Mouse (Mus musculus) CH12.LX (cell line): ENCODE measurements around the gene Agmat. TPM values are rescaled to one million over a fixed set of nuclear protein-coding genes. Genes with fewer than 3 reads are reported as not detected.

ENCODE experiments used
- DNase-seq: peaks from one replicate; pipeline ENCODE4 v3.0.0-alpha.2; 2013; ENCODE audit errors: extremely low read depth
- H3K27ac ChIP-seq: 2 replicates; pipeline ENCODE4 v1.5.1; 2012; ENCODE audit warnings: low read depth, mild to moderate bottlenecking, control low read depth, moderate library complexity; ENCODE audit not compliant: insufficient read depth
- H3K27me3 ChIP-seq: replicated peaks from 2 replicates; pipeline ENCODE3; 2012; ENCODE audit warnings: inconsistent platforms
- H3K36me3 ChIP-seq, 2 experiments: replicated peaks in 1 of 2; 2 replicates each; pipeline versions ENCODE3 to v1.6.1; 2012; ENCODE audit warnings: inconsistent platforms in 1 of 2, low read length in 1 of 2, mild to moderate bottlenecking in 1 of 2, mixed read lengths in 1 of 2, moderate library complexity in 1 of 2; ENCODE audit not compliant: control insufficient read depth in 1 of 2, insufficient read depth in 1 of 2
- H3K4me1 ChIP-seq, 2 experiments: 2 replicates each; pipeline ENCODE4 v1.6.1; 2012; ENCODE audit warnings: inconsistent platforms in 1 of 2, moderate library complexity in 1 of 2; ENCODE audit not compliant: insufficient read depth in 2 of 2, control insufficient read depth in 1 of 2
- H3K4me2 ChIP-seq: 2 replicates; pipeline ENCODE4 v1.6.1; 2012; ENCODE audit warnings: low read depth, mild to moderate bottlenecking, control low read depth; ENCODE audit not compliant: poor library complexity, insufficient read depth, severe bottlenecking
- H3K4me3 ChIP-seq, 3 experiments: fragments of 150-350 bp in 1 of 3; sonication (generic) in 1 of 3; replicated peaks in 1 of 3; 2 replicates each; pipeline versions ENCODE3 to v1.5.1; 2011 to 2012; ENCODE audit warnings: low read depth in 2 of 3, low read length in 2 of 3, mild to moderate bottlenecking in 2 of 3, moderate library complexity in 2 of 3, control low read depth in 1 of 3, improper control_type of control experiment in 1 of 3, inconsistent platforms in 1 of 3, mixed read lengths in 1 of 3; ENCODE audit not compliant: poor library complexity in 1 of 3
- H3K79me2 ChIP-seq: replicated peaks from 2 replicates; pipeline ENCODE4 v1.6.1; 2012; ENCODE audit warnings: mild to moderate bottlenecking, moderate library complexity; ENCODE audit not compliant: control insufficient read depth, poor library complexity, insufficient read depth, severe bottlenecking; ENCODE audit errors: extremely low read depth
- H3K9ac ChIP-seq: 2 replicates; pipeline ENCODE4 v1.6.1; 2012; ENCODE audit warnings: low read depth, mild to moderate bottlenecking, control low read depth, moderate library complexity; ENCODE audit not compliant: insufficient read depth
- H3K9me3 ChIP-seq: replicated peaks from 2 replicates; pipeline ENCODE3; 2012; ENCODE audit warnings: low read length, inconsistent platforms, mixed read lengths
- CHD1 ChIP-seq: IDR thresholded peaks from 2 replicates; pipeline ENCODE4 v1.6.1; 2012; ENCODE audit warnings: low read depth, low read length, improper control_type of control experiment, inconsistent platforms
- CHD2 ChIP-seq: IDR thresholded peaks from 2 replicates; pipeline ENCODE4 v1.6.1; 2011; ENCODE audit warnings: low read length, improper control_type of control experiment
- CTCF ChIP-seq, 2 experiments: IDR thresholded peaks in 1 of 2; conservative IDR thresholded peaks in 1 of 2; 2 replicates each; pipeline ENCODE4 v1.5.1; 2011 to 2012; ENCODE audit warnings: low read depth in 2 of 2, low read length in 2 of 2, improper control_type of control experiment in 1 of 2, inconsistent platforms in 1 of 2, mild to moderate bottlenecking in 1 of 2, moderate library complexity in 1 of 2
- ELF1 ChIP-seq: IDR thresholded peaks from 2 replicates; pipeline ENCODE4 v1.6.1; 2014; ENCODE audit warnings: low read depth, mild to moderate bottlenecking, inconsistent platforms, low read length, improper control_type of control experiment
- EP300 ChIP-seq: IDR thresholded peaks from 2 replicates; pipeline ENCODE4 v1.6.1; 2011; ENCODE audit warnings: low read length, improper control_type of control experiment
- ETS1 ChIP-seq: conservative IDR thresholded peaks from 2 replicates; pipeline ENCODE4 v1.6.1; 2012; ENCODE audit warnings: low read depth, mild to moderate bottlenecking, inconsistent platforms, low read length, improper control_type of control experiment, moderate library complexity
- GABPA ChIP-seq: IDR thresholded peaks from 2 replicates; pipeline ENCODE4 v1.6.1; 2012; ENCODE audit warnings: low read depth, low read length, improper control_type of control experiment, inconsistent platforms; ENCODE audit not compliant: insufficient replicate concordance
- HCFC1 ChIP-seq: IDR thresholded peaks from 2 replicates; pipeline ENCODE4 v1.6.1; 2012; ENCODE audit warnings: low read depth, mild to moderate bottlenecking, inconsistent platforms, low read length, improper control_type of control experiment
- JUND ChIP-seq: conservative IDR thresholded peaks from 2 replicates; pipeline ENCODE4 v1.6.1; 2011; ENCODE audit warnings: low read depth, low read length, improper control_type of control experiment
- MAFK ChIP-seq: IDR thresholded peaks from 2 replicates; pipeline ENCODE4 v1.6.1; 2011; ENCODE audit warnings: low read length, improper control_type of control experiment; ENCODE audit not compliant: insufficient replicate concordance
- NRF1 ChIP-seq: IDR thresholded peaks from 2 replicates; pipeline ENCODE4 v1.6.1; 2014; ENCODE audit warnings: low read depth, mild to moderate bottlenecking, inconsistent platforms, low read length, improper control_type of control experiment, moderate library complexity
- PAX5 ChIP-seq: IDR thresholded peaks from 2 replicates; pipeline ENCODE4 v1.6.1; 2012; ENCODE audit warnings: low read length, inconsistent platforms, mixed read lengths
- POLR2A ChIP-seq: IDR thresholded peaks from 2 replicates; pipeline ENCODE4 v1.6.1; 2011; ENCODE audit warnings: low read depth, mild to moderate bottlenecking, improper control_type of control experiment, low read length
- POLR2AphosphoS2 ChIP-seq: IDR thresholded peaks from 2 replicates; pipeline ENCODE4 v1.6.1; 2011; ENCODE audit warnings: low read depth, low read length, improper control_type of control experiment
- RAD21 ChIP-seq: IDR thresholded peaks from 2 replicates; pipeline ENCODE4 v1.6.1; 2011; ENCODE audit warnings: low read depth, mild to moderate bottlenecking, low read length, improper control_type of control experiment, moderate library complexity
- SIN3A ChIP-seq: IDR thresholded peaks from 2 replicates; pipeline ENCODE4 v1.6.1; 2012; ENCODE audit warnings: low read length, improper control_type of control experiment, inconsistent platforms
- TBP ChIP-seq: conservative IDR thresholded peaks from 2 replicates; pipeline ENCODE4 v1.6.1; 2011; ENCODE audit warnings: low read depth, low read length, improper control_type of control experiment
- UBTF ChIP-seq: IDR thresholded peaks from 2 replicates; pipeline ENCODE4 v1.6.1; 2012; ENCODE audit warnings: low read depth, mild to moderate bottlenecking, inconsistent platforms, low read length, improper control_type of control experiment, moderate library complexity
- ZMIZ1 ChIP-seq: IDR thresholded peaks from 2 replicates; pipeline ENCODE4 v1.6.1; 2012; ENCODE audit warnings: low read depth, mild to moderate bottlenecking, inconsistent platforms, low read length, improper control_type of control experiment
- dilution Hi-C: fragments of 300-500 bp; cut with MboI; formaldehyde crosslinking; loops from 2 replicates; pipeline ENCODE4 v1.14.3; 2020; ENCODE audit warnings: low sequenced_read_pairs; ENCODE audit not compliant: extremely low pct_unique_long_range_greater_than_20kb, extremely low pct_ligation_motif_present
- in situ Hi-C: fragments of 300-500 bp; cut with MboI; formaldehyde crosslinking; loops from 3 replicates; pipeline ENCODE4 v1.14.3; 2019; ENCODE audit warnings: low sequenced_read_pairs, low pct_ligation_motif_present, low pct_unique_long_range_greater_than_20kb, mixed read lengths
- polyA plus RNA-seq: library from polyadenylated mRNA; unstranded; fragments of >175 nt; gene quantifications from 2 replicates; pipeline ENCODE4 v1.2.1, GENCODE M21; 2012; ENCODE audit warnings: low read depth; ENCODE audit not compliant: insufficient read length
- total RNA-seq, 2 experiments: library from RNA; depleted of rRNA; stranded (reverse); fragments of 300-350 nt in 1 of 2; fragments of >200 nt in 1 of 2; gene quantifications; 2 replicates each; pipeline ENCODE4 v1.2.3; 2012 to 2014

Gene Agmat
- total RNA-seq (2012; rRNA removed) (not detected in 2 replicates), total RNA-seq (2014; rRNA removed) (not detected in 2 replicates), polyA plus RNA-seq (not detected in 2 replicates)

- no peaks in the 10 kb centered on the region for H3K27me3 ChIP-seq
- no peak within 1 kb of the TSS for H3K4me2 ChIP-seq
- H3K36me3 ChIP-seq = no peaks in the 10 kb centered on the region
- H3K4me1 ChIP-seq = peaks cover 0 to 4% of the 10 kb centered on the region in 2 experiments; a peak in 1 of 4 replicates
- H3K9me3 ChIP-seq = peaks cover 1% of the 10 kb centered on the region
- H3K27ac ChIP-seq = no peak within 1 kb of the TSS
- in situ Hi-C loops (no loop called here), dilution Hi-C loops (no loop called here)
- no peaks in the 10 kb centered on the region for H3K79me2 ChIP-seq
- H3K9ac ChIP-seq = no peak within 1 kb of the TSS
- H3K4me3 ChIP-seq = no peak within 1 kb of the TSS
- DNase-seq = no peak
- TF ChIP-seq HCFC1 (no peak), PAX5 (no peak), GABPA (no peak), EP300 (no peak), MAFK (no peak), RAD21 (no peak), ZMIZ1 (no peak), NRF1 (no peak), SIN3A (no peak), CHD1 (no peak), CTCF (conservative IDR thresholded peaks at IDR 0.05 in 1 of 2, IDR thresholded peaks at IDR 0.05 in 1 of 2; ENCODE audit: low read depth in 2 of 2, low read length in 2 of 2) (no peak), JUND (no peak), POLR2AphosphoS2 (no peak)
Observed at GRCm38 (mm10) chr4:141746578-141747346, at the start of gene Agmat. Gene Agmat (plus strand): TSS chr4:141746672.

GRCm38 (mm10) chr4:141704625-141705024, 41.8 kb upstream of the Agmat start:
- no peak for DNase-seq
- H3K4me2 ChIP-seq = no peak overlapping the region
- H3K9ac ChIP-seq = no peak overlapping the region
- H3K4me1 ChIP-seq = peaks cover 5 to 17% of the 10 kb centered on the region in 2 experiments; a peak in 3 of 4 replicates
- H3K79me2 ChIP-seq = no peaks in the 10 kb centered on the region
- dilution Hi-C loops = no loop called here
- H3K36me3 ChIP-seq = peaks cover 75 to 92% of the 10 kb centered on the region in 2 experiments
- no peak overlapping the region for H3K4me3 ChIP-seq
- no peak overlapping the region for H3K27ac ChIP-seq
- TF ChIP-seq CHD2 = no peak
- no peaks in the 10 kb centered on the region for H3K9me3 ChIP-seq
- in situ Hi-C loops = no loop called here
- H3K27me3 ChIP-seq = no peaks in the 10 kb centered on the region

- Histone ChIP-seq H3K27me3 (no peaks in the 10 kb centered on the region), H3K9me3 (no peaks in the 10 kb centered on the region), H3K9ac (no peak overlapping the region), H3K27ac (no peak overlapping the region), H3K79me2 (no peaks in the 10 kb centered on the region), H3K4me3 (no peak overlapping the region), H3K36me3 (peaks cover 70 to 91% of the 10 kb centered on the region in 2 experiments), H3K4me1 (peaks cover 5 to 17% of the 10 kb centered on the region in 2 experiments; a peak in 3 of 4 replicates), H3K4me2 (no peak overlapping the region)
- dilution Hi-C loops (no loop called here), in situ Hi-C loops (no loop called here)
- no peak for DNase-seq
- no peak for TF ChIP-seq ETS1
- no peak for TF ChIP-seq UBTF
- no peak for TF ChIP-seq TBP
- TF ChIP-seq SIN3A = no peak
- TF ChIP-seq GABPA = no peak
- TF ChIP-seq CHD2 = no peak
- no peak for TF ChIP-seq ELF1
- no peak for TF ChIP-seq POLR2A
Observed at GRCm38 (mm10) chr4:141705331-141705730, 41.1 kb upstream of the Agmat start.
